Mouse (Mus musculus) forebrain, embryonic 10.5 days (tissue): ENCODE data around the gene Grm7. TPM values are rescaled to one million over a fixed set of nuclear protein-coding genes. Genes with fewer than 3 reads are reported as not detected.

Source experiments
- DNase-seq: peaks from one replicate; pipeline ENCODE4 v3.0.0-alpha.2; 2017; ENCODE audit warnings: low spot score; ENCODE audit errors: extremely low spot score
- H3K27ac ChIP-seq: fragments of 300-500 bp; sonication (generic); 2 replicates; pipeline ENCODE4 v1.5.1; 2016; ENCODE audit warnings: mild to moderate bottlenecking
- H3K27me3 ChIP-seq: fragments of 300-500 bp; sonication (generic); 2 replicates; pipeline ENCODE4 v1.6.1; 2016; ENCODE audit warnings: mild to moderate bottlenecking; ENCODE audit not compliant: poor library complexity, severe bottlenecking
- H3K36me3 ChIP-seq: fragments of 300-500 bp; sonication (generic); replicated peaks from 2 replicates; pipeline ENCODE4 v1.6.1; 2016; ENCODE audit warnings: mild to moderate bottlenecking, moderate library complexity
- H3K4me1 ChIP-seq: fragments of 300-500 bp; sonication (generic); 2 replicates; pipeline ENCODE4 v1.6.1; 2016
- H3K4me3 ChIP-seq: fragments of 300-500 bp; sonication (generic); 2 replicates; pipeline ENCODE4 v1.5.1; 2016; ENCODE audit warnings: mild to moderate bottlenecking, moderate library complexity
- H3K9me3 ChIP-seq: fragments of 300-500 bp; sonication (generic); 2 replicates; pipeline ENCODE4 v1.6.1; 2016; ENCODE audit warnings: mild to moderate bottlenecking, moderate library complexity
- WGBS: fragments of 180-500 bp; shearing (Covaris S2); methylation state at CpG from one replicate; pipeline ENCODE4 v1.1.7; 2016; 5-methylcytosine and 5-hydroxymethylcytosine counted together
- polyA plus RNA-seq: library from polyadenylated mRNA; unstranded; fragments of >200 nt; fragmentation: Nextera tagmentation; extraction: Ambion mirVana; gene quantifications from 2 replicates; pipeline ENCODE4 v1.2.1, GENCODE M21; 2016

Grm7 gene
- polyA plus RNA-seq, 1 experiment from 2014 or later: 0.20 TPM

- no peaks in the 10 kb centered on the region for H3K27me3 ChIP-seq
- H3K9me3 ChIP-seq: no peaks in the 10 kb centered on the region
- H3K36me3 ChIP-seq: no peaks in the 10 kb centered on the region
- WGBS: 78% methylated on average over 4 of the region's 4 CpGs
- H3K27ac ChIP-seq: no peak overlapping the region
- no peak overlapping the region for H3K4me3 ChIP-seq
- H3K4me1 ChIP-seq: no peaks in the 10 kb centered on the region
- no peak for DNase-seq
Observed at GRCm38 (mm10) chr6:111276657-111277056, 631.3 kb downstream of the Grm7 start.

GRCm38 (mm10) chr6:111278516-111278915, 633.1 kb downstream of the Grm7 start:
- H3K27me3 ChIP-seq: no peaks in the 10 kb centered on the region
- DNase-seq: no peak
- no peaks in the 10 kb centered on the region for H3K9me3 ChIP-seq

GRCm38 (mm10) chr6:111293505-111294001, 648.2 kb downstream of the Grm7 start:
- H3K36me3 ChIP-seq: no peaks in the 10 kb centered on the region
- WGBS: 30% methylated on average over 5 of the region's 5 CpGs
- no peak overlapping the region for H3K27ac ChIP-seq
- H3K4me3 ChIP-seq: no peak overlapping the region
- no peak for DNase-seq
- no peaks in the 10 kb centered on the region for H3K9me3 ChIP-seq
- H3K4me1 ChIP-seq: peaks cover 6% of the 10 kb centered on the region; the same call in 1 of the 2 replicates
- peaks cover 61% of the 10 kb centered on the region for H3K27me3 ChIP-seq

More at GRCm38 (mm10) chr6:111278516-111278915, 633.1 kb downstream of the Grm7 start:
- H3K36me3 ChIP-seq: no peaks in the 10 kb centered on the region
- no peak overlapping the region for H3K4me3 ChIP-seq
- H3K4me1 ChIP-seq: no peaks in the 10 kb centered on the region
- no peak overlapping the region for H3K27ac ChIP-seq

GRCm38 (mm10) chr6:111303912-111304555, 658.7 kb downstream of the Grm7 start:
- Histone ChIP-seq H3K4me1 (peaks cover 7% of the 10 kb centered on the region; the same call in 1 of the 2 replicates), H3K4me3 (no peak overlapping the region), H3K36me3 (no peaks in the 10 kb centered on the region), H3K27ac (no peak overlapping the region), H3K27me3 (no peaks in the 10 kb centered on the region), H3K9me3 (no peaks in the 10 kb centered on the region)
- 47% methylated on average over 3 of the region's 3 CpGs for WGBS
- no peak for DNase-seq

- 78% methylated on average over 1 of the region's 1 CpGs for WGBS
- Histone ChIP-seq H3K4me3 (no peak overlapping the region), H3K36me3 (no peaks in the 10 kb centered on the region), H3K4me1 (no peaks in the 10 kb centered on the region), H3K27ac (no peak overlapping the region), H3K27me3 (no peaks in the 10 kb centered on the region), H3K9me3 (no peaks in the 10 kb centered on the region)
- no peak for DNase-seq
Observed at GRCm38 (mm10) chr6:111361681-111362080, 716.3 kb downstream of the Grm7 start.

GRCm38 (mm10) chr6:111368111-111368510, 722.7 kb downstream of the Grm7 start:
- Histone ChIP-seq H3K4me3 (no peak overlapping the region), H3K4me1 (peaks cover 28% of the 10 kb centered on the region), H3K36me3 (no peaks in the 10 kb centered on the region), H3K9me3 (no peaks in the 10 kb centered on the region), H3K27me3 (no peaks in the 10 kb centered on the region), H3K27ac (no peak overlapping the region)
- WGBS: 97% methylated on average over 3 of the region's 3 CpGs
- no peak for DNase-seq

GRCm38 (mm10) chr6:111368551-111368950, 723.2 kb downstream of the Grm7 start:
- Histone ChIP-seq H3K27me3 (no peaks in the 10 kb centered on the region), H3K4me3 (no peak overlapping the region), H3K9me3 (no peaks in the 10 kb centered on the region), H3K36me3 (no peaks in the 10 kb centered on the region), H3K27ac (no peak overlapping the region), H3K4me1 (peaks cover 29% of the 10 kb centered on the region)
- 76% methylated on average over 3 of the region's 3 CpGs for WGBS
- DNase-seq: no peak

GRCm38 (mm10) chr6:111369013-111369412, 723.6 kb downstream of the Grm7 start:
- Histone ChIP-seq H3K9me3 (no peaks in the 10 kb centered on the region), H3K36me3 (no peaks in the 10 kb centered on the region), H3K27me3 (no peaks in the 10 kb centered on the region), H3K4me1 (peaks cover 29% of the 10 kb centered on the region), H3K27ac (no peak overlapping the region), H3K4me3 (no peak overlapping the region)
- no peak for DNase-seq
- WGBS: 86% methylated on average over 2 of the region's 2 CpGs

GRCm38 (mm10) chr6:111371581-111372349, 726.4 kb downstream of the Grm7 start:
- no peaks in the 10 kb centered on the region for H3K27me3 ChIP-seq
- no peaks in the 10 kb centered on the region for H3K36me3 ChIP-seq
- WGBS: 6% methylated on average over 4 of the region's 4 CpGs
- DNase-seq: peak; percentile 20
- no peaks in the 10 kb centered on the region for H3K9me3 ChIP-seq
- no peak overlapping the region for H3K4me3 ChIP-seq
- H3K4me1 ChIP-seq: peaks cover 29% of the 10 kb centered on the region
- H3K27ac ChIP-seq: peak overlapping the region; percentile 48; the same call in 1 of the 2 replicates

GRCm38 (mm10) chr6:111372626-111373380, 727.4 kb downstream of the Grm7 start:
- no peaks in the 10 kb centered on the region for H3K9me3 ChIP-seq
- 46% methylated on average over 11 of the region's 11 CpGs for WGBS
- H3K27me3 ChIP-seq: no peaks in the 10 kb centered on the region
- H3K4me1 ChIP-seq: peaks cover 29% of the 10 kb centered on the region
- peak; percentile 16 for DNase-seq
- H3K27ac ChIP-seq: peak overlapping the region; percentile 48; the same call in 1 of the 2 replicates
- no peak overlapping the region for H3K4me3 ChIP-seq
- H3K36me3 ChIP-seq: no peaks in the 10 kb centered on the region

GRCm38 (mm10) chr6:111380710-111381109, 735.3 kb downstream of the Grm7 start:
- Histone ChIP-seq H3K4me3 (no peak overlapping the region), H3K9me3 (no peaks in the 10 kb centered on the region), H3K27me3 (no peaks in the 10 kb centered on the region), H3K27ac (no peak overlapping the region), H3K36me3 (no peaks in the 10 kb centered on the region), H3K4me1 (no peaks in the 10 kb centered on the region)
- WGBS: 87% methylated on average over 2 of the region's 2 CpGs
- DNase-seq: no peak

- no peak for DNase-seq
- no peaks in the 10 kb centered on the region for H3K9me3 ChIP-seq
- no peak overlapping the region for H3K27ac ChIP-seq
- no peak overlapping the region for H3K4me3 ChIP-seq
- no peaks in the 10 kb centered on the region for H3K36me3 ChIP-seq
- H3K27me3 ChIP-seq: no peaks in the 10 kb centered on the region
- H3K4me1 ChIP-seq: no peaks in the 10 kb centered on the region
- 90% methylated on average over 8 of the region's 8 CpGs for WGBS
Observed at GRCm38 (mm10) chr6:111408750-111409149, 763.4 kb downstream of the Grm7 start.
